Mouse (Mus musculus) hindbrain, postnatal 0 days (tissue): ENCODE results near the gene Rufy1. TPM values are rescaled to one million over a fixed set of nuclear protein-coding genes. Genes with fewer than 3 reads are reported as not detected.
"Not testable (repeated sequence)": the region's sequence is repeated elsewhere in the genome, so short reads cannot be mapped to it uniquely, and the experiment has no call there.

Source experiments
- ATAC-seq: fragments of 200-750 bp; cut with Nextera tagmentation; 2 replicates; pipeline ENCODE4 v1.8.0; 2017; ENCODE audit warnings: mild to moderate bottlenecking, moderate TSS enrichment, moderate library complexity
- DNase-seq: peaks from one replicate; pipeline ENCODE4 v3.0.0-alpha.2; 2015; ENCODE audit warnings: low spot score
- H3K27ac ChIP-seq: fragments of 300-500 bp; sonication (generic); 2 replicates; pipeline ENCODE4 v1.5.1; 2014; ENCODE audit warnings: mild to moderate bottlenecking
- H3K27me3 ChIP-seq: fragments of 300-500 bp; sonication (generic); 2 replicates; pipeline ENCODE4 v1.6.1; 2014; ENCODE audit warnings: low read length, mixed read lengths; ENCODE audit not compliant: insufficient read depth
- H3K36me3 ChIP-seq: fragments of 300-500 bp; sonication (generic); 2 replicates; pipeline ENCODE4 v1.6.1; 2014; ENCODE audit warnings: low read length, mixed read lengths; ENCODE audit not compliant: insufficient read depth
- H3K4me1 ChIP-seq: fragments of 300-500 bp; sonication (generic); 2 replicates; pipeline ENCODE4 v1.6.1; 2014; ENCODE audit warnings: antibody characterized with exemption, low read length, mixed read lengths; ENCODE audit not compliant: insufficient read depth
- H3K4me2 ChIP-seq: fragments of 300-500 bp; sonication (generic); 2 replicates; pipeline ENCODE4 v1.6.1; 2014; ENCODE audit warnings: low read depth, mild to moderate bottlenecking, low read length, moderate library complexity, mixed read lengths
- H3K4me3 ChIP-seq: fragments of 300-500 bp; sonication (generic); 2 replicates; pipeline ENCODE4 v1.5.1; 2014; ENCODE audit warnings: low read length
- H3K9ac ChIP-seq: fragments of 300-500 bp; sonication (generic); replicated peaks from 2 replicates; pipeline ENCODE4 v1.6.1; 2014; ENCODE audit warnings: mild to moderate bottlenecking, low read length, moderate library complexity, mixed read lengths
- H3K9me3 ChIP-seq: fragments of 300-500 bp; sonication (generic); 2 replicates; pipeline ENCODE4 v1.6.1; 2016; ENCODE audit warnings: low read length, mixed read lengths
- CTCF ChIP-seq: IDR thresholded peaks from 2 replicates; pipeline ENCODE4 v1.5.1; 2016; ENCODE audit warnings: antibody characterized with exemption, control low read depth, low read depth
- WGBS: fragments of 180-500 bp; shearing (Covaris S2); extraction: QIAGEN DNeasy Blood & Tissue Kit; methylation state at CpG from one replicate; pipeline ENCODE4 v1.1.7; 2014; 5-methylcytosine and 5-hydroxymethylcytosine counted together
- polyA plus RNA-seq: library from polyadenylated mRNA; unstranded; fragments of >200 nt; fragmentation: Nextera tagmentation; extraction: Ambion mirVana; gene quantifications from 2 replicates; pipeline ENCODE4 v1.2.1, GENCODE M21; 2015
- total RNA-seq: library from RNA; depleted of rRNA; stranded (reverse); fragments of >200 nt; gene quantifications from 2 replicates; pipeline ENCODE4 v1.2.3, GENCODE M21; 2014

Gene Rufy1
- total and polyA plus RNA-seq, 2 experiments from 2014 or later = 12.3 to 17.6 TPM

DNA sequence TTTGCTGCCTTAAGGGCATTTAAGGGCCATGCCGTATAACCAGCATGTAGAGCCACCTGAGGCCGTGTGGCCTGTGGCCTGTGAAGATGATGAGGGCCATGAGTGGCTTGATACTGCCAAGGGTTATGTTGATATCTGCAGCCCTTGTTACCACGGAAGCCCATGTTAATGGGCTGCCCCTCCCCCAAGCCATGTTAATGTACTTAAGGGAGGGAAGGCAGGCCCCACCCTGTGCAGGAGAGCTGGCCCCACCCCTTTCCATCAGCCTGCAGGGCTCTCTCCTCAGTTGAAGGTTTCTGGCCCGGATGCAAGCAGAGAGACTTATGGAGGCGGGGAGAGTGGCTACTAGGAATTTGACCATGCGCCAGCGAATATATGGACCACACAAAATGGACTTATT, 30.6 kb upstream of the Rufy1 start:
- TF ChIP-seq CTCF = no peak
- Histone ChIP-seq H3K4me3 (no peak overlapping the region), H3K9ac (no peak overlapping the region), H3K36me3 (no peaks in the 10 kb centered on the region), H3K4me2 (no peak overlapping the region), H3K4me1 (peaks cover 7% of the 10 kb centered on the region; the same call in 1 of the 2 replicates), H3K9me3 (no peaks in the 10 kb centered on the region), H3K27me3 (no peaks in the 10 kb centered on the region), H3K27ac (no peak overlapping the region)
- ATAC-seq (no peak), DNase-seq (no peak)
- 77% methylated on average over 7 of the region's 7 CpGs for WGBS

- H3K9me3 ChIP-seq = no peaks in the 10 kb centered on the region
- no peaks in the 10 kb centered on the region for H3K36me3 ChIP-seq
- no peaks in the 10 kb centered on the region for H3K27me3 ChIP-seq
- H3K27ac ChIP-seq = no peak overlapping the region
- no peak for TF ChIP-seq CTCF
- no peak overlapping the region for H3K9ac ChIP-seq
- 39% methylated on average over 2 of the region's 2 CpGs for WGBS
- H3K4me2 ChIP-seq = no peak overlapping the region
- peaks cover 7% of the 10 kb centered on the region; the same call in 1 of the 2 replicates for H3K4me1 ChIP-seq
- no peak overlapping the region for H3K4me3 ChIP-seq
- DNase-seq = no peak
- ATAC-seq = no peak
These were observed 28.3 kb upstream of the Rufy1 start for GRCm38 (mm10) chr11:50459250-50459649.

- Histone ChIP-seq H3K4me3 (no peak overlapping the region; the same call in 1 of the 2 replicates), H3K27ac (peak overlapping the region; percentile 26; the same call in 1 of the 2 replicates), H3K9me3 (no peaks in the 10 kb centered on the region), H3K4me1 (peaks cover 7% of the 10 kb centered on the region; the same call in 1 of the 2 replicates), H3K36me3 (no peaks in the 10 kb centered on the region), H3K9ac (no peak overlapping the region), H3K4me2 (peak overlapping the region; percentile 38), H3K27me3 (no peaks in the 10 kb centered on the region)
- TF ChIP-seq CTCF = no peak
- ATAC-seq = peak; percentile 59
- WGBS = 4% methylated on average over 26 of the region's 26 CpGs
- DNase-seq = peak; percentile 61
These were observed 26.4 kb upstream of the Rufy1 start for GRCm38 (mm10) chr11:50457111-50457911.

GRCm38 (mm10) chr11:50456455-50456854, 25.5 kb upstream of the Rufy1 start:
- Histone ChIP-seq H3K9me3 (no peaks in the 10 kb centered on the region), H3K27me3 (no peaks in the 10 kb centered on the region), H3K27ac (no peak overlapping the region), H3K4me2 (no peak overlapping the region), H3K4me1 (peaks cover 7% of the 10 kb centered on the region; the same call in 1 of the 2 replicates), H3K36me3 (no peaks in the 10 kb centered on the region), H3K4me3 (no peak overlapping the region), H3K9ac (no peak overlapping the region)
- TF ChIP-seq CTCF = no peak
- no peak for ATAC-seq
- no peak for DNase-seq
- WGBS = 34% methylated on average over 7 of the region's 7 CpGs

DNA sequence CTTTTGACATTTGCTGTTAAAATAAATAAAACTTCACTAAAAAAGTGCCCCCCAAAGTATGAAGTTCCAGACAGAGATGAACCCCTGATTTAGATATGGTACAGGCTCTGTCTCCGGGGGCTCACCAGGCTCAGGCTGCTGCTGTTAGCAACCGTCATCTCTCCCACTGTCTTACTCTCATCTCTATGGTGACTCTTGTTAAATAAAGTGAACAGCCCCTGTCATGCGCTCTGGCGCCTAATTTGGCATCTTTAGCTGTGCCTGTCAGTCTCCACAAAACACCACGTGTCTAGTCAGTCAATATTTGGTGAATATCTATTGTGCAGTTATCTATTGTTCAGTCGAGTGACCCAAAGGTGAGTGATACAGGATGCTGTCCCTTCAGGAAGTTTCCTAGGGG, 24.0 kb upstream of the Rufy1 start:
- 22% methylated on average over 6 of the region's 6 CpGs for WGBS
- Histone ChIP-seq H3K4me3 (no peak overlapping the region), H3K9ac (no peak overlapping the region), H3K9me3 (no peaks in the 10 kb centered on the region), H3K27me3 (no peaks in the 10 kb centered on the region), H3K36me3 (no peaks in the 10 kb centered on the region), H3K4me1 (peaks cover 7% of the 10 kb centered on the region; the same call in 1 of the 2 replicates), H3K27ac (no peak overlapping the region), H3K4me2 (no peak overlapping the region)
- TF ChIP-seq CTCF = no peak
- DNase-seq (no peak), ATAC-seq (peak; percentile 49; the same call in 1 of the 2 replicates)

DNA sequence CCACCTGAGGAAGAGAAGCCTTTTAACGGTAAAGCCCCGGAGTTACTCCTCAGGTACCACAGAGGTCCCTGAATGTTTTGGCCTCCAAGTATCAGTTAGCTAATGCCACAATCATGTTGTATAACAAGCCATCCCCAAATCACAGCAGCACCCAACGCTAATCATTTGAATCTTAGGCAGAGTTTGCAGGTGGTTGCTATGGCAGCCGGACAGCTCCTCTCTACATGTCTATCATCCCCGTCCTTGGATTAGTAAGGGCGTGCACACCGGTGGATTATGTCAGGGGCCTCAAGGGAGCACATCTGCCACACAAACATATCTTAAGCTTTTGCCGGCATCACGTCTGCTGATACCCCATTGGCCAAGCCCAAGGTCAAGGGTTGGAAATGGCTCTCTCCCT, 19.3 kb upstream of the Rufy1 start:
- Histone ChIP-seq H3K36me3 (no peaks in the 10 kb centered on the region), H3K4me1 (no peaks in the 10 kb centered on the region), H3K27ac (no peak overlapping the region; the same call in 1 of the 2 replicates), H3K4me3 (no peak overlapping the region), H3K4me2 (no peak overlapping the region), H3K9me3 (no peaks in the 10 kb centered on the region), H3K27me3 (no peaks in the 10 kb centered on the region), H3K9ac (no peak overlapping the region)
- WGBS = 62% methylated on average over 9 of the region's 9 CpGs
- no peak for ATAC-seq
- DNase-seq = no peak
- no peak for TF ChIP-seq CTCF

- not testable (repeated sequence) for H3K4me3 ChIP-seq, H3K27ac ChIP-seq, H3K36me3 ChIP-seq, H3K27me3 ChIP-seq, H3K4me1 ChIP-seq, H3K4me2 ChIP-seq, ATAC-seq, H3K9me3 ChIP-seq, H3K9ac ChIP-seq
- TF ChIP-seq CTCF = peak; percentile 37; the same call in 1 of the 2 replicates
- 43% methylated on average over 8 of the region's 8 CpGs for WGBS
- DNase-seq = peak; percentile 22
These were observed 17.2 kb upstream of the Rufy1 start for GRCm38 (mm10) chr11:50448163-50448562.
